Mouse (Mus musculus): ENCODE data around the gene Vwa1. TPM values are rescaled to one million over a fixed set of nuclear protein-coding genes. Genes with fewer than 3 reads are reported as not detected.
"Not testable (repeated sequence)": the region's sequence is repeated elsewhere in the genome, so short reads cannot be mapped to it uniquely, and the experiment has no call there.

Gene Vwa1
- total and polyA plus RNA-seq, 2 experiments from 2014 or later: 7.5 to 15.5 TPM

DNA sequence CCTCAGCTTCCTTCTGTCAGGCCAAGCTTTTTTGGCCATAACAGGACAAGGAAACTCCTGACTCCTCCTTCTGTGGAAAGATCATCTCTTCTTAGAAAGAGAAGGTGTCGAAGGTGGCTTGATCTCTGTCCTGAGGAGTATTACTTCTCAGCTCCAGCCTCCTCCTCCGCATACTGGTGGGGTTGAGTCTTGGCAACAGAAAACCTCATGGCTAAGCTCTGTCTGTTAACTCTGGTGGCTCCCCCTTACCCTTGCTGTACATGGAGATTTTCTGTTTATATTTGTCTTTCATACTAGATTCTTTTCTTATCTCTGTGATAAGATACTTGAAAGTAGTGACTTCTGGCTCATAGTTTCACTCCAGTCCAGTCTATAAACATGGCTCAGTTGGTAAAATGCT is 19.2 kb upstream of the Vwa1 start:
- Histone ChIP-seq H3K4me1 (ENCODE audit: control insufficient read depth, insufficient read depth) (no peaks in the 10 kb centered on the region), H3K27me3 (ENCODE audit: control insufficient read depth, insufficient read depth, low read length) (no peaks in the 10 kb centered on the region), H3K36me3 (replicated peaks; ENCODE audit: control insufficient read depth, insufficient read depth, low read length) (no peaks in the 10 kb centered on the region), H3K27ac (ENCODE audit: low read depth) (no peak overlapping the region), H3K9ac (replicated peaks; ENCODE audit: low read depth, low read length) (no peak overlapping the region), H3K9me3 (replicated peaks; ENCODE audit: control insufficient read depth, low read length) (no peaks in the 10 kb centered on the region), H3K4me2 (ENCODE audit: low read depth, low read length) (no peak overlapping the region), H3K4me3 (ENCODE audit: low read depth, low read length) (no peak overlapping the region)
- WGBS: 38% methylated on average over 2 of the region's 2 CpGs
- ATAC-seq (ENCODE audit: insufficient read depth, low read depth) (no peak), DNase-seq (ENCODE audit: low spot score) (no peak)
- no peak for TF ChIP-seq EP300 (IDR thresholded peaks at IDR 0.05; ENCODE audit: low read depth)
- TF ChIP-seq CTCF (IDR thresholded peaks at IDR 0.05; ENCODE audit: low read depth): no peak

DNA sequence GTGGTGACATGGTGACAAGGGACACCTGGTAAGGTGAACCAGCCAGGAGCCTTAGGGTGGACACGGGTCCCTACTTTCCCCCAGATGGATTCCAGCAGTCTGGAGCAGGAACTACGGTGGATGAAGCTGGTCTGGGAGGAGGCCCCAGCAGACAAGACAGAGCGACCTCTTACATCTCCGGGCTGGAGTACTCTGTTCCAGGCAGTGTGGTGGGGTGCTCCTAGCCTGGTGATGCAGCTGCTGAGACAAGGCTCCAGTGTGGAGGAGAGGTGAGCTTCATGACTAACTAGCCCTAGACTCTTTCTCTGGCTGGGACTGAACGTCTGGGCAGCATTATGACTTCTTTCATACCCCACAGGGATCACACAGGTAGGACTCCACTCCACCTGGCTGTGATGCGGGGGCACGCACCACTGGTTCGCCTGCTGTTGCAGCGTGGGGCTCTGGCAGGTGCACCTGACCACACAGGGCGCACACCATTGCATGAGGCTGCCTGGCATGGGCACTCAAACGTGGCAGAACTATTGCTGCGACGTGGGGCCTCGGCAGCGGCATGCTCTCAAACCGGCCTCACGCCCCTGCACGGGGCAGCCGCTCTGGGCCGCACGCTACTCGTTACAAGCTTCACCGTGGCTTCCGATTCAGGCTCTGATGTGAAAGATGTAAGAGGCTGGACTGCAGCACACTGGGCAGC is 16.9 kb upstream of the Vwa1 start:
- H3K9me3 ChIP-seq (replicated peaks; ENCODE audit: control insufficient read depth, low read length): no peaks in the 10 kb centered on the region
- TF ChIP-seq EP300 (IDR thresholded peaks at IDR 0.05; ENCODE audit: low read depth) (no peak), CTCF (IDR thresholded peaks at IDR 0.05; ENCODE audit: low read depth) (no peak)
- DNase-seq (ENCODE audit: low spot score): no peak
- no peaks in the 10 kb centered on the region for H3K4me1 ChIP-seq (ENCODE audit: control insufficient read depth, insufficient read depth)
- H3K27me3 ChIP-seq (ENCODE audit: control insufficient read depth, insufficient read depth, low read length): no peaks in the 10 kb centered on the region
- H3K4me3 ChIP-seq (ENCODE audit: low read depth, low read length): no peak overlapping the region
- 61% methylated on average over 24 of the region's 24 CpGs for WGBS
- no peak for ATAC-seq (ENCODE audit: insufficient read depth, low read depth)
- H3K9ac ChIP-seq (replicated peaks; ENCODE audit: low read depth, low read length): no peak overlapping the region
- no peaks in the 10 kb centered on the region for H3K36me3 ChIP-seq (replicated peaks; ENCODE audit: control insufficient read depth, insufficient read depth, low read length)
- H3K27ac ChIP-seq (ENCODE audit: low read depth): no peak overlapping the region
- no peak overlapping the region for H3K4me2 ChIP-seq (ENCODE audit: low read depth, low read length)

DNA sequence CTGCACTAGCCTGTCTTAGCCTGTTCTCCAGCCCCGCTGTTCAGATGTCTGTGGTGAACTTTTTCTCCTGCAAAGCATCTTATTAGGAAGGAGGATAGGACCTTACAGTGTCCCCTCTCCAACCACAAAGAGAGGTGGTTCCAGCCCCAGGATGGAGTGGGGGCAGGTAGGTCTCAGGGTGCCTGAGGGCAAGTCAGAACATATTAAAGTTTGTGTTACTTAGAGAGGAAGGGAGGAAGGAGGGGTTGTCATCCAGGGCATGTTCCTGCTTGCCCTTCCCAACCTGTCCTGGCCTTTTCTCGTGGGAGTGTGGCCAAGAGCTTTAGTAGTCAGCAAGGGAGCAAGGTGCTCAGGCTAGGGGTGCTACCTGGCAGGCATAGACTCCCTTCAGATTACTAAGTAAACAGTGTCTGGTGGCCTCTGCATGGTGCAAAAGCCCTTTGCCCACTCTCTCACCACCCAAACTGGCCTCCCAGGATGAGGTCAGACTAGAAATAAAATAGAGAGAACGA is 16.2 kb upstream of the Vwa1 start:
- no peak overlapping the region for H3K27ac ChIP-seq (ENCODE audit: low read depth)
- 63% methylated on average over 3 of the region's 3 CpGs for WGBS
- H3K4me2 ChIP-seq (ENCODE audit: low read depth, low read length): no peak overlapping the region
- ATAC-seq (ENCODE audit: insufficient read depth, low read depth) (no peak), DNase-seq (ENCODE audit: low spot score) (no peak)
- no peaks in the 10 kb centered on the region for H3K9me3 ChIP-seq (replicated peaks; ENCODE audit: control insufficient read depth, low read length)
- no peaks in the 10 kb centered on the region for H3K27me3 ChIP-seq (ENCODE audit: control insufficient read depth, insufficient read depth, low read length)
- no peaks in the 10 kb centered on the region for H3K36me3 ChIP-seq (replicated peaks; ENCODE audit: control insufficient read depth, insufficient read depth, low read length)
- H3K4me1 ChIP-seq (ENCODE audit: control insufficient read depth, insufficient read depth): peaks cover 2% of the 10 kb centered on the region; the same call in 1 of the 2 replicates
- TF ChIP-seq EP300 (IDR thresholded peaks at IDR 0.05; ENCODE audit: low read depth) (no peak), CTCF (IDR thresholded peaks at IDR 0.05; ENCODE audit: low read depth) (no peak)
- H3K4me3 ChIP-seq (ENCODE audit: low read depth, low read length): no peak overlapping the region
- H3K9ac ChIP-seq (replicated peaks; ENCODE audit: low read depth, low read length): no peak overlapping the region

DNA sequence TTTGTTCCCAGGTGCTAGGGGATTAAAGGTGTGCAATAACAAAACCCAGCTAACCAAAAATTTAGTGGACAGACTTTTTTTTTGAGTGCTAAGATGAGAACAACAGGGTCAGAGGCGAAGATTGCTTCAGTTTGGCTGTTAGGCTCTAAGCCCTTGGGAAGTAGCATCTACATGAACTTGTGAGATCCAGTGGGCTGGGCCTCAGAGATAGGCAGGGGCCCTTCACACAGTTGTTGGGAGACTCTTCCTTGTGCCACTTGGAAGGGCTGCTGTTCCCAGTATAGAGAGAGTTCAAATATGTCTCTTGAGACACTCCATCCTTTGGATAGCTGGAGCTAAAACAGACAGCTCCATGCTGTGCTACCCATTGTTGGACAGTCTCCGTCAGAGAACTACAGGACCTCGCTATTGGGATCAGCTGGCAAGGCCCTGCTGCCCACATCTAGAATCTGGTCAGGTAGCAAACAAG is 15.6 kb upstream of the Vwa1 start, which contains the start of gene Ankrd65:
Gene Ankrd65, plus strand, starts transcription at position 419 of the 469 bp plus-strand sequence.
- no peaks in the 10 kb centered on the region for H3K9me3 ChIP-seq (replicated peaks; ENCODE audit: control insufficient read depth, low read length)
- ATAC-seq (ENCODE audit: insufficient read depth, low read depth) (no peak), DNase-seq (ENCODE audit: low spot score) (no peak)
- no peak within 1 kb of the TSS for H3K4me2 ChIP-seq (ENCODE audit: low read depth, low read length)
- 70% methylated on average over 3 of the region's 3 CpGs for WGBS
- H3K4me1 ChIP-seq (ENCODE audit: control insufficient read depth, insufficient read depth): peaks cover 7% of the 10 kb centered on the region; the same call in 1 of the 2 replicates
- no peak within 1 kb of the TSS for H3K4me3 ChIP-seq (ENCODE audit: low read depth, low read length)
- H3K27ac ChIP-seq (ENCODE audit: low read depth): no peak within 1 kb of the TSS
- no peaks in the 10 kb centered on the region for H3K36me3 ChIP-seq (replicated peaks; ENCODE audit: control insufficient read depth, insufficient read depth, low read length)
- no peak within 1 kb of the TSS for H3K9ac ChIP-seq (replicated peaks; ENCODE audit: low read depth, low read length)
- TF ChIP-seq CTCF (IDR thresholded peaks at IDR 0.05; ENCODE audit: low read depth): no peak
- TF ChIP-seq EP300 (IDR thresholded peaks at IDR 0.05; ENCODE audit: low read depth): no peak
- H3K27me3 ChIP-seq (ENCODE audit: control insufficient read depth, insufficient read depth, low read length): no peaks in the 10 kb centered on the region

GRCm38 (mm10) chr4:155788833-155789232 is 14.3 kb upstream of the Vwa1 start:
- H3K9me3 ChIP-seq (replicated peaks; ENCODE audit: control insufficient read depth, low read length); H3K27ac ChIP-seq (ENCODE audit: low read depth); ATAC-seq (ENCODE audit: insufficient read depth, low read depth); H3K4me2 ChIP-seq (ENCODE audit: low read depth, low read length); H3K4me3 ChIP-seq (ENCODE audit: low read depth, low read length); H3K9ac ChIP-seq (replicated peaks; ENCODE audit: low read depth, low read length); DNase-seq (ENCODE audit: low spot score); H3K36me3 ChIP-seq (replicated peaks; ENCODE audit: control insufficient read depth, insufficient read depth, low read length); H3K27me3 ChIP-seq (ENCODE audit: control insufficient read depth, insufficient read depth, low read length): not testable (repeated sequence)
- peaks cover 11% of the 10 kb centered on the region; the same call in 1 of the 2 replicates for H3K4me1 ChIP-seq (ENCODE audit: control insufficient read depth, insufficient read depth)
- 81% methylated on average over 4 of the region's 4 CpGs for WGBS
